Mouse (Mus musculus): ENCODE data around the gene Sardh. TPM values are rescaled to one million over a fixed set of nuclear protein-coding genes. Genes with fewer than 3 reads are reported as not detected.

The Sardh gene
- polyA plus RNA-seq, 1 experiment, result 13.5 TPM

DNA sequence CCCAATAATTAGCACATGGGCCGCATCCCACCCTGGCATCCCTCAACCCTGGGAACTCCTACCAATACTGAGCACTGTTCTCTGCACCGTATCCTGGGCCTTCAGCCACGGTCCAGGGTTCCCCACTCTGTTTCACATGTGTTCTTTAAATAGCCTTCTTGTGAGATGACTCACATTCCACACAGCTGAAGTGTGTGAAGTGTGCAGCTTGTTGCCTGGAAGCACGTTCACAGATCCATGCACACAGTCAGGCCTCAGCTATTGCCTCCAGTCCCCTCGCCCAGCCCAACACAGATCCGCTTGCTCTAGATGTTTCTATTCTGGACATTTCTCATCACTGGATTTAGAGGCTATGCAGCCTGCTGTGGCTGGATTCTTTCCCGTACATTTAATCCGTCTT is 69.0 kb downstream of the Sardh start:
- 77% methylated on average over 8 of the region's 8 CpGs for WGBS
- no peaks in the 10 kb centered on the region for H3K4me1 ChIP-seq (ENCODE audit: control insufficient read depth, insufficient read depth, low read length)
- TF ChIP-seq POLR2A (IDR thresholded peaks at IDR 0.05; ENCODE audit: borderline replicate concordance, control insufficient read depth, low read depth, low read length) (no peak), CTCF (IDR thresholded peaks at IDR 0.05; ENCODE audit: control insufficient read depth, insufficient read depth, low read length) (no peak)
- H3K27ac ChIP-seq (ENCODE audit: control insufficient read depth, insufficient read depth, low read depth, low read length, poor library complexity), result no peak overlapping the region
- no peak overlapping the region for H3K4me3 ChIP-seq (replicated peaks; ENCODE audit: control insufficient read depth, low read depth, low read length)

DNA sequence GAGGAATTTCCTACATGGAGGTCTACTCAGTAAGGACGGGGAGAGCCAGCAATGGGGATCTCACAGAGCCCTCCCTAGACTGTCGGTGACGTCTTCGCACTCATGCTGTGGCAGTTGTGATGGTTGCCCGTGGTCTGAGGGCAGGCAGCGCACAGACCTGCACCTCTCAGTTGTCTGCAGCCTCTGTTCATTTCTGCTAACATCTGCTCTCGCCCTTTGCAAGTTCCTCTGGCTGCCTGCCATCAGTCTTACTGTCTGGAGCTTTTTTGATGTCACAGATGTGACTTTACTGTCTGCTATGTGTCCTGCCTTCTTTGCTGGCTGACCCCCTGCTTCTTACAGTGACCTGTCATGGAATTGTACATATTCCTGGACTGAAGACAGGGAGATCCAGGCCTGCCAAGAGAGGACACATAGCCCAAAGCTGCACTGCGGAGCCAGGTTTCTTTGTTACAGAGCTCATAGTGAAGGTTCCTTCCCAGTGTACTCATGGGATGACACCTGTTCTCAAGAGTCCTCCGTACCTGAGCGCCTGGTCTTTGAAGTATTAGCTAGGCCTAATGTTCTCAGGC is 72.4 kb downstream of the Sardh start:
- Histone ChIP-seq H3K4me3 (replicated peaks; ENCODE audit: control insufficient read depth, low read depth, low read length) (no peak overlapping the region), H3K4me1 (ENCODE audit: control insufficient read depth, insufficient read depth, low read length) (no peaks in the 10 kb centered on the region), H3K27ac (ENCODE audit: control insufficient read depth, insufficient read depth, low read depth, low read length, poor library complexity) (no peak overlapping the region)
- no peak for TF ChIP-seq CTCF (IDR thresholded peaks at IDR 0.05; ENCODE audit: control insufficient read depth, insufficient read depth, low read length)
- 72% methylated on average over 10 of the region's 10 CpGs for WGBS

DNA sequence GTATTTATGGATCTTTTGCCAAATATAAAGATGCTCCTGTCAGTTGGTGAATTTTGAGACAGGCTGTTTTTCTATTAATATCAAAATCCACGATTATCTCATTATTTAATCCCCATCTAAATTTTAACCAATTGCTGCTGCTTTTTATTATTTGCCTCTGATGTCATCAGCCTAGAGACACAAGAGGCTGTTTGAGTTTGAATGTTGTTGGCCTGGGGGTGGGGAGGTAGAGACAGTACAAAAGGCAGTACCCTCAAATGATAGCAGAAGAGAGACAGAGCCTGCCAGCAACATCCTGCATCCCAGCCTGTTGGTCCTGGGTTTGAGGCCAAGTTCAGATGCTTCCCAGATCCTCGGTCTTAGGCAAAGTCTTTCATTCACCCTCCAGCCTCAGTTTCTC is 73.9 kb downstream of the Sardh start:
- no peak overlapping the region for H3K4me3 ChIP-seq (replicated peaks; ENCODE audit: control insufficient read depth, low read depth, low read length)
- no peak overlapping the region for H3K27ac ChIP-seq (ENCODE audit: control insufficient read depth, insufficient read depth, low read depth, low read length, poor library complexity)
- H3K4me1 ChIP-seq (ENCODE audit: control insufficient read depth, insufficient read depth, low read length), result no peaks in the 10 kb centered on the region
- WGBS, result 67% methylated on average over 2 of the region's 2 CpGs
- no peak for TF ChIP-seq POLR2A (IDR thresholded peaks at IDR 0.05; ENCODE audit: borderline replicate concordance, control insufficient read depth, low read depth, low read length)
- TF ChIP-seq CTCF (IDR thresholded peaks at IDR 0.05; ENCODE audit: control insufficient read depth, insufficient read depth, low read length), result no peak

DNA sequence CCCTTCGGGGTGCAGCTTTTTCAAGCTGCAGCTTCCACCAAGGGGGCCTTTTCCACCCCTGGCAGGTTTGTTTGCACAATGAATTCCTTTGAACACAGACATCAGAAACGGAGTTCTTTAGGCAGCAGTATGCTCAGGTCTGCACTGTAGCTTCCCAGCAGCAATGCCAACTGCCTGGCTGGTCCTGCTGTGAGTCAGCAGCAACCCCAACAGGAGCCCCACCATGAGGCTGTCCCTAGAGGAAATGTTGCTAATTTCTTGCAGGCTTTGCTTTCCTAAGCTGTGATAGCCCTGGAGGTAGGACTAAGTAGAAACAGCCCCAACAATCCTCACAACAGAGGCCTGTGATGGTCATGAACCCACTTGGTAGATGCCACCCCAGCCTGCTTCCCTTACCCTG is 81.1 kb downstream of the Sardh start:
- TF ChIP-seq POLR2A (IDR thresholded peaks at IDR 0.05; ENCODE audit: borderline replicate concordance, control insufficient read depth, low read depth, low read length) (no peak), CTCF (IDR thresholded peaks at IDR 0.05; ENCODE audit: control insufficient read depth, insufficient read depth, low read length) (no peak)
- H3K27ac ChIP-seq (ENCODE audit: control insufficient read depth, insufficient read depth, low read depth, low read length, poor library complexity), result no peak overlapping the region
- H3K4me1 ChIP-seq (ENCODE audit: control insufficient read depth, insufficient read depth, low read length), result no peaks in the 10 kb centered on the region
- no peak overlapping the region for H3K4me3 ChIP-seq (replicated peaks; ENCODE audit: control insufficient read depth, low read depth, low read length)
- 27% methylated on average over 2 of the region's 2 CpGs for WGBS

DNA sequence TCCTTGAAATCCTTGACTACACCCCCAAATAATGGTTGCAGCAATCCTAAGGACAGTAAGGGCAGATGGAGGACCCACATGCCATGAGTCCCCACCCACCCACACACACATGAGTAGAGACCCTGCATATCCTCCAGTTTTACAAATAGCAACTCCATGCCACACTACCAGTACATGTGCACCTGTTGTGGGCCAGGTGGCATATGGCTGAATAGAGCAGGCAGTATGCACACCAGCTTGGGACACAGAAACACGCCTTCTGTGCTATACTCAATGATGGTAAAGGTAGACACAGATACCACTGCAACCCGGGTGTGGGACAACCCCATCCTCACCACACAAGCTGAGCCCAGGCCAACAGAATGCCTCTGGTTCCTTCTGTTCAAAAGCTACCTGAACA is 82.1 kb downstream of the Sardh start:
- no peak overlapping the region for H3K27ac ChIP-seq (ENCODE audit: control insufficient read depth, insufficient read depth, low read depth, low read length, poor library complexity)
- no peaks in the 10 kb centered on the region for H3K4me1 ChIP-seq (ENCODE audit: control insufficient read depth, insufficient read depth, low read length)
- TF ChIP-seq POLR2A (IDR thresholded peaks at IDR 0.05; ENCODE audit: borderline replicate concordance, control insufficient read depth, low read depth, low read length) (no peak), CTCF (IDR thresholded peaks at IDR 0.05; ENCODE audit: control insufficient read depth, insufficient read depth, low read length) (no peak)
- H3K4me3 ChIP-seq (replicated peaks; ENCODE audit: control insufficient read depth, low read depth, low read length), result no peak overlapping the region
- 66% methylated on average over 2 of the region's 2 CpGs for WGBS

DNA sequence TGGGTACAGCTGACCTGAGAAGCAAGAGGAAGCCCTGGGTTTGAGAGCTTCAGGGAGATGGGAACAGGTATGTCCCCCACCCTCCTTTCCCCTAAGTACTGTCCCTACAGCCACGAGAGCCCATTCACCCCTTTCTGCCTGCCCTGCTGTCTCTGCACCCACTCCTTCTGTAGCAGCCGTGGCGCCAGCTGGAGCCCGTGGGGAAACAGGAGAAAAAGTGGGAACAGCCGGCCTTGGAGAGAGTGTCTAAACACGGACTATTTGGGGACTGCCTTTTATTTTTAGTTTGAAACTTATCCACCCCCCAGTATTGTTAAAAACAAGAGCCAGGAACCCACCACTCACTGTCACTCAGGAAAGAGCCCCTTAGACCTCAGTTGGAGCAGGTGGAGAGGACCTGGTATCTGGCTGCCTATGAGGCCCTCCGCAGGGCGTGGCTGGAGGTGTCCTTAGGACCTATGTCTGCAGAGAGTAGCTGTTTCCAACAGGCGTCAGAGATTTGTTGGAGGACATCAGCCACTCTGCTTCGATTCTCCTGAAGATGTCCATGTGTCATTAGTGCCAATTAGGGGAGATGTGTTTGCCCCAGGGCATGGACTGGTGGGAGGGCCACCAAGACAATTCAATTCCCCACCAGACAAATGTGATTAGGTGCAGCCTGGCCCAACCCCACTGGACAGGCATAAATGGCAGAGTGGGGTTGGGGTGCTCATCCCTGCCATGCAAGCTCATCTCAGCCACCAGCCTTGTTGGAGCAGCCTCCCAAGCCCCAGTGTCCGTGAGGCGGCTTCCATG is 83.1 kb downstream of the Sardh start, which contains the start of gene Dbh:
Gene Dbh (plus strand): TSS at position 438 of the 795 bp plus-strand sequence.
- Histone ChIP-seq H3K27ac (ENCODE audit: control insufficient read depth, insufficient read depth, low read depth, low read length, poor library complexity) (no peak within 1 kb of the TSS), H3K4me1 (ENCODE audit: control insufficient read depth, insufficient read depth, low read length) (no peaks in the 10 kb centered on the region), H3K4me3 (replicated peaks; ENCODE audit: control insufficient read depth, low read depth, low read length) (no peak within 1 kb of the TSS)
- WGBS, result 81% methylated on average over 12 of the region's 12 CpGs
- no peak for TF ChIP-seq POLR2A (IDR thresholded peaks at IDR 0.05; ENCODE audit: borderline replicate concordance, control insufficient read depth, low read depth, low read length)
- no peak for TF ChIP-seq CTCF (IDR thresholded peaks at IDR 0.05; ENCODE audit: control insufficient read depth, insufficient read depth, low read length)

DNA sequence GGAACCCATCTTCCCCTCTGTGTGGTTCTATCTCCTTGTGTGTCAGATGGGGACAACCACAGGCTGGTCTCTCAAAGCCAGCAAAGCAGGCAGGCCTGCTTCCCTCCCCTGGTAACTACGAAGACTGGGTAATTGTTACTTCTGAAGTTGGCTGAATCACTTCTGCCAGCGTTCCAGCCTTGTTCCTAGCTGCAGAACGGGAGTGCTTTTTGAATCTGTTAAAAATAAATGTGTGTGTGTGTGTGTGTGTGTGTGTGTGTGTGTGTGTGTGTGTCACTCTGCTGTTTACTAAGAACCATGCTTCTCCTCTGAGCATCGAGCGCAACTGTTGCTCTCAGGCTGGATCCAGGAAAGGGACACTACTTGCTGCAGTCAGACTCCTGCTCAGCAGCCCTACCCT is 84.3 kb downstream of the Sardh start:
- no peak overlapping the region for H3K4me3 ChIP-seq (replicated peaks; ENCODE audit: control insufficient read depth, low read depth, low read length)
- TF ChIP-seq CTCF (IDR thresholded peaks at IDR 0.05; ENCODE audit: control insufficient read depth, insufficient read depth, low read length), result no peak
- TF ChIP-seq POLR2A (IDR thresholded peaks at IDR 0.05; ENCODE audit: borderline replicate concordance, control insufficient read depth, low read depth, low read length), result no peak
- 60% methylated on average over 5 of the region's 5 CpGs for WGBS
- no peaks in the 10 kb centered on the region for H3K4me1 ChIP-seq (ENCODE audit: control insufficient read depth, insufficient read depth, low read length)
- no peak overlapping the region for H3K27ac ChIP-seq (ENCODE audit: control insufficient read depth, insufficient read depth, low read depth, low read length, poor library complexity)

DNA sequence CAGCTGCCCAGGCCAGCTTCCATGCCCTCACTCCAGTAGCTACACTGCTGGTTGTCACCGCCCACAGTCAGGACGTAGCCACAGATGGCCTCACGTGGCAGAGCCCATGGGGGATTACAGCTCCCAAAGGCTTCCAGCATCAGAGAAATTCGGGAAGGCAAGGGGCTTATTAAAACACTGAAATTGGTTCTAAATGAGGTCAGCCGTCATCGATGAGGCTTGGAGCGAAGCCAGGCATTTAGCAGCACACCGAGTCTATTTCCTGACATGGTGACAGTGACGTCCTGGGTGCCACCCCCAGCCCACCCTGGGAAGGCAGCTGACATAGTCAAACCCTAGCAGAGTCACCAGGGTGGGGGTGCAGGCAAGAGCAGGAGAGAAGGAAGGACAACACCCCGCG is 85.5 kb downstream of the Sardh start:
- TF ChIP-seq CTCF (IDR thresholded peaks at IDR 0.05; ENCODE audit: control insufficient read depth, insufficient read depth, low read length), result no peak
- no peak for TF ChIP-seq POLR2A (IDR thresholded peaks at IDR 0.05; ENCODE audit: borderline replicate concordance, control insufficient read depth, low read depth, low read length)
- 69% methylated on average over 11 of the region's 11 CpGs for WGBS
- Histone ChIP-seq H3K4me1 (ENCODE audit: control insufficient read depth, insufficient read depth, low read length) (no peaks in the 10 kb centered on the region), H3K4me3 (replicated peaks; ENCODE audit: control insufficient read depth, low read depth, low read length) (no peak overlapping the region), H3K27ac (ENCODE audit: control insufficient read depth, insufficient read depth, low read depth, low read length, poor library complexity) (no peak overlapping the region)

Measured in bone marrow, adult 2 months (tissue).